Mouse (Mus musculus) hindbrain, embryonic 14.5 days (tissue): ENCODE data around the gene Nhp2. TPM values are rescaled to one million over a fixed set of nuclear protein-coding genes. Genes with fewer than 3 reads are reported as not detected.

Source experiments
- ATAC-seq: fragments of 200-750 bp; cut with Nextera tagmentation; 2 replicates; pipeline ENCODE4 v1.8.0; 2017; ENCODE audit warnings: moderate number of reproducible peaks, mild to moderate bottlenecking, moderate TSS enrichment, moderate library complexity; ENCODE audit not compliant: low FRiP score
- DNase-seq: peaks from one replicate; pipeline ENCODE4 v3.0.0-alpha.2; 2015; ENCODE audit warnings: low spot score
- H3K27ac ChIP-seq: fragments of 300-500 bp; sonication (generic); 2 replicates; pipeline ENCODE4 v1.5.1; 2014; ENCODE audit warnings: mild to moderate bottlenecking, moderate library complexity
- H3K27me3 ChIP-seq: fragments of 300-500 bp; sonication (generic); 2 replicates; pipeline ENCODE4 v1.6.1; 2014; ENCODE audit warnings: mild to moderate bottlenecking, low read length, mixed read lengths; ENCODE audit not compliant: control insufficient read depth, insufficient read depth
- H3K36me3 ChIP-seq: fragments of 300-500 bp; sonication (generic); replicated peaks from 2 replicates; pipeline ENCODE4 v1.6.1; 2014; ENCODE audit not compliant: control insufficient read depth, insufficient read depth
- H3K4me1 ChIP-seq: fragments of 300-500 bp; sonication (generic); replicated peaks from 2 replicates; pipeline ENCODE4 v1.6.1; 2014; ENCODE audit warnings: antibody characterized with exemption, low read length, mixed read lengths; ENCODE audit not compliant: control insufficient read depth, insufficient read depth
- H3K4me2 ChIP-seq: fragments of 300-500 bp; sonication (generic); replicated peaks from 2 replicates; pipeline ENCODE4 v1.6.1; 2014; ENCODE audit warnings: mild to moderate bottlenecking, moderate library complexity
- H3K4me3 ChIP-seq: fragments of 300-500 bp; sonication (generic); replicated peaks from 2 replicates; pipeline ENCODE4 v1.5.1; 2014; ENCODE audit warnings: mild to moderate bottlenecking, low read length
- H3K9ac ChIP-seq: fragments of 300-500 bp; sonication (generic); 2 replicates; pipeline ENCODE4 v1.6.1; 2014
- H3K9me3 ChIP-seq: fragments of 300-500 bp; sonication (generic); 2 replicates; pipeline ENCODE4 v1.6.1; 2016; ENCODE audit warnings: low read length; ENCODE audit not compliant: control insufficient read depth
- WGBS: fragments of 180-500 bp; shearing (Covaris S2); extraction: QIAGEN DNeasy Blood & Tissue Kit; methylation state at CpG from one replicate; pipeline ENCODE4 v1.1.7; 2014; 5-methylcytosine and 5-hydroxymethylcytosine counted together
- polyA plus RNA-seq: library from polyadenylated mRNA; unstranded; fragments of >200 nt; fragmentation: Nextera tagmentation; extraction: Ambion mirVana; gene quantifications from 2 replicates; pipeline ENCODE4 v1.2.1, GENCODE M21; 2014

Gene Nhp2
- polyA plus RNA-seq, 1 experiment from 2014 or later = 118 TPM

- Histone ChIP-seq H3K36me3 (no peaks in the 10 kb centered on the region), H3K9ac (peak overlapping the region; percentile 77), H3K4me1 (peaks cover 23% of the 10 kb centered on the region), H3K9me3 (no peaks in the 10 kb centered on the region), H3K27me3 (peaks cover 18% of the 10 kb centered on the region; the same call in 1 of the 2 replicates), H3K27ac (peak overlapping the region; percentile 21), H3K4me2 (peak overlapping the region; percentile 94), H3K4me3 (peak overlapping the region; percentile 67)
- DNase-seq (no peak), ATAC-seq (peak; percentile 6; the same call in 1 of the 2 replicates)
- 25% methylated on average over 11 of the region's 11 CpGs for WGBS
Measured at GRCm38 (mm10) chr11:51649111-51649888, 29.8 kb downstream of the Nhp2 start.

GRCm38 (mm10) chr11:51649889-51650199 is 30.3 kb downstream of the Nhp2 start:
- Histone ChIP-seq H3K4me1 (peaks cover 23% of the 10 kb centered on the region), H3K4me3 (peak overlapping the region; percentile 67), H3K27ac (peak overlapping the region; percentile 11; the same call in 1 of the 2 replicates), H3K9me3 (no peaks in the 10 kb centered on the region), H3K36me3 (no peaks in the 10 kb centered on the region), H3K27me3 (peaks cover 18% of the 10 kb centered on the region; the same call in 1 of the 2 replicates), H3K4me2 (peak overlapping the region; percentile 94), H3K9ac (peak overlapping the region; percentile 77)
- 4% methylated on average over 7 of the region's 7 CpGs for whole genome bisulfite sequencing
- no peak for DNase-seq
- ATAC-seq = no peak

- peak; percentile 14; the same call in 1 of the 2 replicates for ATAC-seq
- H3K27me3 ChIP-seq = peaks cover 18% of the 10 kb centered on the region; the same call in 1 of the 2 replicates
- H3K36me3 ChIP-seq = no peaks in the 10 kb centered on the region
- peak overlapping the region; percentile 77 for H3K9ac ChIP-seq
- H3K4me1 ChIP-seq = peaks cover 23% of the 10 kb centered on the region
- H3K9me3 ChIP-seq = no peaks in the 10 kb centered on the region
- WGBS = 0% methylated on average over 27 of the region's 30 CpGs
- peak overlapping the region; percentile 14; the same call in 1 of the 2 replicates for H3K27ac ChIP-seq
- no peak for DNase-seq
- peak overlapping the region; percentile 67 for H3K4me3 ChIP-seq
- H3K4me2 ChIP-seq = peak overlapping the region; percentile 94
Measured at GRCm38 (mm10) chr11:51650261-51650660, 30.7 kb downstream of the Nhp2 start.

GRCm38 (mm10) chr11:51650691-51651515 is 31.4 kb downstream of the Nhp2 start, which contains the start of the genes N4bp3 and D930048N14Rik:
Gene N4bp3, minus strand, starts transcription at chr11:51650842.
Gene D930048N14Rik, plus strand, starts transcription at chr11:51650954.
- DNase-seq (peak; percentile 57), ATAC-seq (peak; percentile 50)
- H3K27me3 ChIP-seq = peaks cover 18% of the 10 kb centered on the region; the same call in 1 of the 2 replicates
- peak within 1 kb of the TSS; percentile 67 for H3K4me3 ChIP-seq
- peak within 1 kb of the TSS; percentile 14 for H3K27ac ChIP-seq
- peak within 1 kb of the TSS; percentile 77 for H3K9ac ChIP-seq
- 2% methylated on average over 64 of the region's 70 CpGs for WGBS
- peaks cover 23% of the 10 kb centered on the region for H3K4me1 ChIP-seq
- H3K4me2 ChIP-seq = peak within 1 kb of the TSS; percentile 94
- no peaks in the 10 kb centered on the region for H3K9me3 ChIP-seq
- no peaks in the 10 kb centered on the region for H3K36me3 ChIP-seq

- no peak overlapping the region for H3K4me3 ChIP-seq
- WGBS = 92% methylated on average over 4 of the region's 4 CpGs
Measured at GRCm38 (mm10) chr11:51652889-51653418, 33.4 kb downstream of the Nhp2 start.

GRCm38 (mm10) chr11:51653736-51654135 is 34.2 kb downstream of the Nhp2 start:
- Histone ChIP-seq H3K9ac (no peak overlapping the region), H3K4me1 (peaks cover 19% of the 10 kb centered on the region), H3K27me3 (peaks cover 18% of the 10 kb centered on the region; the same call in 1 of the 2 replicates), H3K4me2 (no peak overlapping the region), H3K4me3 (no peak overlapping the region), H3K27ac (no peak overlapping the region), H3K9me3 (no peaks in the 10 kb centered on the region), H3K36me3 (no peaks in the 10 kb centered on the region)
- DNase-seq (no peak), ATAC-seq (no peak)
- 86% methylated on average over 6 of the region's 6 CpGs for WGBS

More at GRCm38 (mm10) chr11:51652889-51653418, 33.4 kb downstream of the Nhp2 start:
- Histone ChIP-seq H3K36me3 (no peaks in the 10 kb centered on the region), H3K4me2 (no peak overlapping the region), H3K4me1 (peaks cover 23% of the 10 kb centered on the region), H3K9ac (no peak overlapping the region), H3K9me3 (no peaks in the 10 kb centered on the region), H3K27ac (no peak overlapping the region), H3K27me3 (peaks cover 18% of the 10 kb centered on the region; the same call in 1 of the 2 replicates)
- no peak for ATAC-seq
- DNase-seq = no peak

- peaks cover 8% of the 10 kb centered on the region for H3K4me1 ChIP-seq
- no peak overlapping the region for H3K4me2 ChIP-seq
- H3K27ac ChIP-seq = no peak overlapping the region
- H3K27me3 ChIP-seq = peaks cover 7% of the 10 kb centered on the region; the same call in 1 of the 2 replicates
- 97% methylated on average over 3 of the region's 3 CpGs for WGBS
- no peak overlapping the region for H3K9ac ChIP-seq
- H3K36me3 ChIP-seq = no peaks in the 10 kb centered on the region
- H3K4me3 ChIP-seq = no peak overlapping the region
- DNase-seq (no peak), ATAC-seq (no peak)
- H3K9me3 ChIP-seq = no peaks in the 10 kb centered on the region
Measured at GRCm38 (mm10) chr11:51654891-51655290, 35.4 kb downstream of the Nhp2 start.

GRCm38 (mm10) chr11:51656798-51657521 is 37.4 kb downstream of the Nhp2 start:
- Histone ChIP-seq H3K9ac (no peak overlapping the region), H3K4me2 (no peak overlapping the region), H3K36me3 (no peaks in the 10 kb centered on the region), H3K27ac (no peak overlapping the region), H3K9me3 (no peaks in the 10 kb centered on the region), H3K4me1 (no peaks in the 10 kb centered on the region; the same call in 1 of the 2 replicates), H3K4me3 (no peak overlapping the region), H3K27me3 (0 out of 2 replicates have a peak, but pooled peaks cover under 1% of the 10 kb centered on the region)
- no peak for DNase-seq
- no peak for ATAC-seq
- WGBS = 90% methylated on average over 10 of the region's 10 CpGs
